Mouse (Mus musculus): ENCODE results near the gene Oasl1. TPM values are rescaled to one million over a fixed set of nuclear protein-coding genes. Genes with fewer than 3 reads are reported as not detected.

Oasl1 gene
- polyA plus RNA-seq, 1 experiment from 2014 or later, result 0.25 TPM

DNA sequence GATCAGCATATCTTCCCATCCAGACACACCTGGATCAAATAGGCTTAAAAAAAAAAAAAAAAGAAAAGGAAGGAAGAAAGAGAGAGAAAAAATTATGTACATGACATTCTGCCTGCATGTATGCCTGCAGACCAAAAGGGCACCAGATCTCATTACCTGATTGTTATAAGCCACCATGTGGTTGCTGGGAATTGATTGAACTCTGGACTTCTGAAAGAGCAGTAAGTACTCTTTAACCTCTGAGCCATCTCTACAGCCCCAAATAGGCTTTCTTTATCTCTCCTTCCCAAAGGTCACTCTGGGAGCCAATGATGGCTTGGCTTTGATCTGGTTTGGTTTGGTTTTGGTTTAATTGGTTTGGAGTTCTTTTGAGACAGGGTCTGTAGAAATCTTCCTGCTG, 62.0 kb downstream of the Oasl1 start:
- Histone ChIP-seq H3K9me3 (ENCODE audit: control insufficient read depth, low read length) (0 out of 2 replicates have a peak, but pooled peaks cover 4% of the 10 kb centered on the region), H3K4me1 (replicated peaks; ENCODE audit: control insufficient read depth, insufficient read depth, low read length) (no peaks in the 10 kb centered on the region), H3K9ac (no peak overlapping the region), H3K4me3 (replicated peaks; ENCODE audit: low read length) (no peak overlapping the region), H3K27me3 (ENCODE audit: control insufficient read depth, insufficient read depth, low read length) (no peaks in the 10 kb centered on the region), H3K36me3 (replicated peaks; ENCODE audit: control insufficient read depth, insufficient read depth) (no peaks in the 10 kb centered on the region), H3K27ac (no peak overlapping the region), H3K4me2 (replicated peaks) (no peak overlapping the region)
- DNase-seq (ENCODE audit: low spot score) (no peak), ATAC-seq (ENCODE audit: low FRiP score) (no peak)

Other genes with a start within 250 kb of the Oasl1 start
- 33.7 and 38.9 TPM in 2 replicates for gene Gltp, start 232.3 kb upstream of the Oasl1 start, polyA plus RNA-seq (2014; fragmentation: Nextera tagmentation; extraction: Ambion mirVana)
- gene Tchp, start 215.5 kb upstream of the Oasl1 start, polyA plus RNA-seq (2014; fragmentation: Nextera tagmentation; extraction: Ambion mirVana), result 10.6 and 15.4 TPM in 2 replicates
- gene Ankrd13a, start 148.6 kb upstream of the Oasl1 start, polyA plus RNA-seq (2014; fragmentation: Nextera tagmentation; extraction: Ambion mirVana), result 45.5 and 48.9 TPM in 2 replicates
- gene Git2, start 147.7 kb upstream of the Oasl1 start, polyA plus RNA-seq (2014; fragmentation: Nextera tagmentation; extraction: Ambion mirVana), result 44.3 and 45.1 TPM in 2 replicates
- 290 and 308 TPM in 2 replicates for gene 1500011B03Rik, start 99.8 kb upstream of the Oasl1 start, polyA plus RNA-seq (2014; fragmentation: Nextera tagmentation; extraction: Ambion mirVana)
- not detected in 2 replicates for gene 4930519G04Rik, start 69.6 kb upstream of the Oasl1 start, polyA plus RNA-seq (2014; fragmentation: Nextera tagmentation; extraction: Ambion mirVana)
- gene Gm9936, start 64.6 kb upstream of the Oasl1 start, polyA plus RNA-seq (2014; fragmentation: Nextera tagmentation; extraction: Ambion mirVana), result 2.6 and 3.0 TPM in 2 replicates
- gene Oasl2, start 26.3 kb upstream of the Oasl1 start, polyA plus RNA-seq (2014; fragmentation: Nextera tagmentation; extraction: Ambion mirVana), result 3.7 and 5.0 TPM in 2 replicates
- gene 2210016L21Rik, start 18.9 kb downstream of the Oasl1 start, polyA plus RNA-seq (2014; fragmentation: Nextera tagmentation; extraction: Ambion mirVana), result 126 and 135 TPM in 2 replicates
- 0.07 TPM in 1 of 2 replicates, not detected in the other for gene Hnf1a, start 47.9 kb downstream of the Oasl1 start, polyA plus RNA-seq (2014; fragmentation: Nextera tagmentation; extraction: Ambion mirVana)
- 30.1 and 31.5 TPM in 2 replicates for gene Sppl3, start 87.9 kb downstream of the Oasl1 start, polyA plus RNA-seq (2014; fragmentation: Nextera tagmentation; extraction: Ambion mirVana)
- 49.1 and 53.0 TPM in 2 replicates for gene Gm10401, start 175.1 kb downstream of the Oasl1 start, polyA plus RNA-seq (2014; fragmentation: Nextera tagmentation; extraction: Ambion mirVana)
- gene Acads, start 196.1 kb downstream of the Oasl1 start, polyA plus RNA-seq (2014; fragmentation: Nextera tagmentation; extraction: Ambion mirVana), result 11.1 and 12.5 TPM in 2 replicates
- 31.2 and 39.0 TPM in 2 replicates for gene Unc119b, start 211.7 kb downstream of the Oasl1 start, polyA plus RNA-seq (2014; fragmentation: Nextera tagmentation; extraction: Ambion mirVana)
- 21.0 and 26.4 TPM in 2 replicates for gene Mlec, start 234.9 kb downstream of the Oasl1 start, polyA plus RNA-seq (2014; fragmentation: Nextera tagmentation; extraction: Ambion mirVana)